Mouse (Mus musculus) right cerebral cortex, postnatal 4 days (tissue): ENCODE results near the gene Sympk.

Experiments
- DNase-seq: peaks from one replicate; pipeline ENCODE4 v3.0.0-alpha.2; 2022

Sympk gene

DNA sequence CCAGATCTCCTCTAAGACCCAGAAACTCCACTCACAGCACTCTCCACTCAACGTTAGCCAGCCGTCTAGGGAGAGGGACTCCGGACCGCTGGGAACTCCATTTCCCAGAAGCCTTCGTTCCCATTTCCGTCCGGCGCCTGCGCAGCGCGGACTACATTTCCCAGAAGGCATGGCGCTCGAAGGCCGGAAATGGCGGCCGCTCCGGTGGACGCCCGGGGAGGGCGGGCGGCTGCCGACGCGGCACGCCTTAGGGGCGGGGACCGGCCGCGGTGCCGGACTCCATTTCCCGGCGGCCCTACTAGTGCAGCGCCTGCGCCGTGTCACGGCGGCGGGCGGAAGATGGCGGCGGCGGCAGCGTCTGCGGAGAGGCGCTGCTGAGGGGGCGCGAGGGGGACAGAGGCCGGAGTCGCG, at the start of gene Sympk:
Gene Sympk, plus strand, starts transcription at position 282 of the 411 bp plus-strand sequence.
- DNase-seq, result peak; percentile 89

DNA sequence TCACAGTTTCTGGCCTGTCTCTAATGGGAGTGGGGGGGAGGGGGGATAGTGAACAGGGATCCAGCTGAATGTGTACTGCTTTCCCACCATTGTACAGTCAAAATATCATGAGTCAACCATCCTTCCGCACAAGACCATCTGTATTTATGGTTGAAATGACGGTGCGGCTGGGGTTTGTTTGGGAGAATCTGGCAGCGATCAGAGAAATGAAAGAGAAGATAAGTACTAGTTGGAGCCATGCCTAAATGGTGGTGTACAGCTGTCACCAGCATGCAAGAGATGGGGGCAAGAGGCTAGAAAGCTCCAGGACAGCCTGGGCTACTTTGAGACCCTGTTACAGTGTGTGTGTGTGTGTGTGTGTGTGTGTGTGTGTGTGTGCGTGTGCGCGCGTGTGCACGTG, 45.8 kb upstream of the Sympk start:
- DNase-seq, result no peak

GRCm38 (mm10) chr7:18986503-18986902, 37.7 kb upstream of the Sympk start:
- no peak for DNase-seq

DNA sequence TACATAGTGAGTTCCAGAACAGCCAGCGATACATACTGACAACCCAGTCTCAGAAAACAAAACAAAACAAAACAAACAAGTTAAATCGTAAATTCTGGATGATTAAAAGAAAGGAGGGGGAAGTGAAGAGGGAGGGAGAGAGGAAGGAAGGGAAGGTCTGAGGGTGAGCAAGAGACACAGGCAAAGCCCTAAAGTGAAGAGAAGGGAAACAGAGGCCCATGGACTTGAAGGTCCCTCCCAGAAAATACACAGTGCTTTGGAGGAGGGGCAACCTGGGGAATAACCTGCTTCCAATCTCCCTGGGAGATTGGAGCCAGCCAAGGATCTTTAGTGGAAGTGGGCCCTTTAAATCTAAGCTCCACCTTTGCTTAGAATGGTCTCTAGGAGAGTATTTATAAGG, 37.1 kb upstream of the Sympk start, which contains the start of gene Nanos2:
Gene Nanos2, plus strand, starts transcription at position 301 of the 400 bp plus-strand sequence.
- no peak for DNase-seq

DNA sequence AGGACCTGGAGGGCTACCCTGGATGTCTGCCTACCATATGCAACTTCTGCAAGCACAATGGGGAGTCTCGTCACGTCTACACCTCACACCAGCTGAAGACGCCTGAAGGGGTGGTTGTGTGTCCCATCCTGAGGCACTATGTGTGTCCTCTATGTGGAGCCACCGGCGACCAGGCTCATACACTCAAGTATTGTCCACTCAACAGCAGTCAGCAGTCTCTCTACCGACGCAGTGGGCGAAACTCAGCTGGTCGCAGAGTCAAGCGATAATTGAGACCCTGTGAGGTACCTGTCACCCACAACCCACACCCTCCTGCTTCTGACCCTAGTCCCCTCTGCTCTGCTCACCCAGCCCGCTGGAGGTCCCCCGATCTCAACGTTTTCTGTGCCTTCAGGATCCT, 36.4 kb upstream of the Sympk start:
- DNase-seq, result no peak

- DNase-seq, result no peak
Measured at GRCm38 (mm10) chr7:18988780-18989179, 35.4 kb upstream of the Sympk start.

DNA sequence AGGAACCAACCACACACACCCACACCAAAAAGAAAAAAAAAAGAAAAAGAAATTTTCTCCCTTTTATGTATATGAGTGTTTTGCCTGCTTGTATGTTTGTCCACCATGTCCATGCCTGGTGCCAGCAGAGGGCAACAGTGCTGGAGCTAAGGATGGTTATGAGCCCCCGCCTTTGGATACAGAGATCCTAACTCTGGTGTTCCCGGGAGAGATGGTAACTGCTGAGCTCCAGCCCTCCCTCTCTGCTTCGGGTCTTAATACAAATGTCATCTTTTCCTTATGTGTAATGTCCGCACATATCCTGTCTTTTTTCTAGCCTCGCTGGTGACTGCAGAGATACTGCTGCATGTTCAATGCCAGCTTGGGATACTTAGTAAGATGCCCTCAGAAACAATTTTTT, 34.2 kb upstream of the Sympk start:
- no peak for DNase-seq

DNA sequence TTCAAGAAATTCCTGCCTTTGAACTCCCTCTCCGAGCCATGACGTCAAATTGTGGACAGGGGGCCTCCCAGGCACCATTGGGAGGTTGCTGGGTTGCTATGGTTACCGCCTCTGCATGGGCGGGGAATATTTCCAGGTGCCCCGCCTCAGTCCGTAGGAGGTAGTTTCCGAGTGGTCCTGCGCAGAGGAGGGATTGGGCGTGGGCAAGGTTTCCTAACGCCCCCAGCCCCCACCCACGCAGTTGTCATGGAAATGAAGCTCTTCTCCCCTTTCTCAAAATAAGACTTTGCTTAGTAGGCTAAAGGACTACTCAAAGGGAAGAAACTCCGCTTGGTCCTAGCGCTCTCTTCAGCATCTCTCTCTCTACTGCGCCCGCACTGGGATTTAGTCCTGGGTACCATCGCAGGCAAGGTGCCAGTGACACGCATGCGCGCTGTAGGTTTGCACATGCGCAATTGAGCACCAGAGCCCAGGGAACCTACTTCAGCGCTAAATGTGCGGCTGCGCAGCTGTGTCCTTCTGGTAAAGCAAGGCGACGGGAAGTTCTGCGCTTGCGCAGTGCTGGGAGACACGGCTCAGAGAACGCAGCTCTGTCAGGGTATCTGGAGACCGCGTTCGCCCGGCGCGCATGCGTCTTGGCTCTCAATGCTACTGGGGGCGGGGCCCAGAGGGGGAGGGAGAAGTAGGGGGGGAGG, 33.4 kb upstream of the Sympk start, which contains the start of gene Mypop:
Gene Mypop, plus strand, starts transcription at position 645 of the 695 bp plus-strand sequence.
- peak; percentile 99 for DNase-seq

DNA sequence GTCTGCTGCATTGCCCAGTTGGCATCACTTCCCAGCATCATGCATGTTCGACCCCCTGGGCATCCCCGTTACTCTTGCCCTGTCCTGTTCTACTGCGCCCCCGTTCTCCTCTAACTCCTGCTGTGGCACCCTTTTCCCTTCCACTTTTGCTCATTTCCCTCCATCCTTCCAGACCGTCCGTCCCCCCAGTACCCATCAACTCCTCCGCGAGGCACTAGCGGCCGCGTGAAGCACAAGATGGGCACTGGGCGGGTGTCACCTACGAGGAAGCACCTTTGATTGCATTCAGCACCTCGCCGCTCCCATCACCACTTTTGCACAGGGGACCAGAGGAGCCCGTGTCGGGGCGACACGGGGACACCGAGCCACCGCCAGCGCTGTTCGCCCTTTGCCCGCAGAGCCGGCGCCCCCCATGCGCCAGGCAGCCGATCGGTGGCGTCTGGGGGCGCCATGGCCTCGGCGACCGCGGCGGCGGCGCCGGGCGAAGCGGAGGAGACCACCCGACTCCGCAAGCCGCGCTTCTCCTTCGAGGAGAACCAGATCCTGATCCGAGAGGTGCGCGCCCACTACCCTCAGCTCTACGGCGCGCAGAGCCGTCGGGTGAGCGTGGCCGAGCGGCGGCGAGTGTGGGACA, 32.4 kb upstream of the Sympk start:
- peak; percentile 40 for DNase-seq

GRCm38 (mm10) chr7:18992294-18992675, 31.9 kb upstream of the Sympk start:
- peak; percentile 44 for DNase-seq

GRCm38 (mm10) chr7:18993036-18993435, 31.1 kb upstream of the Sympk start:
- DNase-seq, result no peak

GRCm38 (mm10) chr7:18998835-18999234, 25.3 kb upstream of the Sympk start:
- DNase-seq, result no peak

- DNase-seq, result no peak
Measured at GRCm38 (mm10) chr7:19000421-19000820, 23.8 kb upstream of the Sympk start.

DNA sequence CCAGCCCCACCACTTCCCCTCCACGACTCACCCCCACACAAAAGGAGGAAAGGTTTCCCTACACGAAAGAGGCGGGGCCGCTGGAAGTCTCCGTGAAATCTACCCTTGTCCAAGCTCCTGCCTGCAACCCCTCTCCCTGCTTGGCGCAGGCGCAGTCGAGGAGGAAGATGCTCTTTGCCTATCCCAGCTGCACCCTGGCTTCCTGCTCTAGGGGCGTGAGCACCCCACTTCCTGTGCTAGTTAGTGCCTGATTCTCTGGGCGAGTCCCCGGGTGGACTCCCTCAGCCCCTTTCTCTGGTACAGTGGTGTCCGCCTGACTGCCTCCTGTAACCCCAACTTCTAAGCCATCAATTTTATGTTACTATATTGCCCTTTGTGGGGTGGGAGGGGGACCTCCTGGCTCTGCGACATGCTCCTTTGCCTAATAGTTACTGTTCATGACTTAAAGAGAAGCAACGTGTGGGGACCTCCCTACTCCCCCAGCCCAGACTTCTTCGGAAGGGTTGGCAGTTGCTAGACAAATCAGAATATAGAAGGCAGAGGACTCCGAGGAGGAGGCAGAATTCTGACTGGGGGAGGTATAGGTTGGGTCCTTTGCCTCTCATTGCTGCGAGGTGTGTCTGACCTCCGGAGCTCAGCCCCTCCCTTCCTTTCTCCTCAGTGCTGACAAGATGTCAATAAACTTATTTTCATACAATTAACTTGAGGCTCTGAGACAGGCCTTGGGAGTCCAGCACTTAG, 22.9 kb upstream of the Sympk start:
- DNase-seq, result no peak

DNA sequence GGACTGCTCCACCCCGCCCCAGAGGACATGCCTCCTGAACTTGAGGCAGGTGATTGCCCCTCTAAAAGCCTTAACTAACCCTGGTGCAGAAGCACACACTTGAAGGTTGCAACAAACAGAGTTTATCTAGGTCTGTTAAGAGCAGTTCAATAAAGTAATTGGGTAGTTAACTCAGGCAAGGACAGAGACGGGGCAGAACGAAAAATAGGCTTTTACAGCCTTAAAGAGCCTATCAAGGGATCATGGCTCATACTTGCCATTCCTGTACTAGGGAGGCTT, 22.4 kb upstream of the Sympk start:
- DNase-seq, result no peak

- no peak for DNase-seq
Measured at GRCm38 (mm10) chr7:19002115-19002514, 22.1 kb upstream of the Sympk start.

- peak; percentile 62 for DNase-seq
Measured at GRCm38 (mm10) chr7:19002848-19003498, 21.2 kb upstream of the Sympk start.

GRCm38 (mm10) chr7:19003902-19004630, 20.1 kb upstream of the Sympk start, which contains the start of gene Irf2bp1:
Gene Irf2bp1 (plus strand): TSS chr7:19004044.
- peak; percentile 87 for DNase-seq

- peak; percentile 43 for DNase-seq
Measured at GRCm38 (mm10) chr7:19004631-19005079, 19.5 kb upstream of the Sympk start.

- no peak for DNase-seq
Measured at GRCm38 (mm10) chr7:19005417-19006121, 18.6 kb upstream of the Sympk start.

DNA sequence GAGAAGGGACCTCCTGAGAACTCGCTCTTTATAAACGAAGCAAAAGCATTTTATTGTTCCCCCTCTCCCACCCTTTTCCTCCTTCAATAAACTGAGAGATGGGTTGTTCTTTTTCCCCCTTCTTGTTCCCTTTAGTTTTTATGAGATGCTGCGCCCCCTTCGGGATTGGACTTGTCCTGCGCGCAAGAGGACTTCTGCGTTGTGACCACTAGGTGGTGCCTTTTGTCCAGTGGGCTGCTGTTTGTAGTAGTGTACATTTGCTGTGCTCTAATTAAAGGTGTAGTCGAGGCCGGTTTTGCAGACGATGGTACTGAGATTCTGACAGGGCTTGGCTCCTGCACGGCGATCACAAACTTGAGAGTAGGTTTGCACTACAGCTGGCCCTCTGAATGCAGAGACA, 17.7 kb upstream of the Sympk start:
- peak; percentile 74 for DNase-seq
